Mouse (Mus musculus): ENCODE measurements around the gene Tbc1d20. TPM values are rescaled to one million over a fixed set of nuclear protein-coding genes. Genes with fewer than 3 reads are reported as not detected.

The Tbc1d20 gene
- polyA plus RNA-seq, 1 experiment from 2014 or later: 30.6 TPM

DNA sequence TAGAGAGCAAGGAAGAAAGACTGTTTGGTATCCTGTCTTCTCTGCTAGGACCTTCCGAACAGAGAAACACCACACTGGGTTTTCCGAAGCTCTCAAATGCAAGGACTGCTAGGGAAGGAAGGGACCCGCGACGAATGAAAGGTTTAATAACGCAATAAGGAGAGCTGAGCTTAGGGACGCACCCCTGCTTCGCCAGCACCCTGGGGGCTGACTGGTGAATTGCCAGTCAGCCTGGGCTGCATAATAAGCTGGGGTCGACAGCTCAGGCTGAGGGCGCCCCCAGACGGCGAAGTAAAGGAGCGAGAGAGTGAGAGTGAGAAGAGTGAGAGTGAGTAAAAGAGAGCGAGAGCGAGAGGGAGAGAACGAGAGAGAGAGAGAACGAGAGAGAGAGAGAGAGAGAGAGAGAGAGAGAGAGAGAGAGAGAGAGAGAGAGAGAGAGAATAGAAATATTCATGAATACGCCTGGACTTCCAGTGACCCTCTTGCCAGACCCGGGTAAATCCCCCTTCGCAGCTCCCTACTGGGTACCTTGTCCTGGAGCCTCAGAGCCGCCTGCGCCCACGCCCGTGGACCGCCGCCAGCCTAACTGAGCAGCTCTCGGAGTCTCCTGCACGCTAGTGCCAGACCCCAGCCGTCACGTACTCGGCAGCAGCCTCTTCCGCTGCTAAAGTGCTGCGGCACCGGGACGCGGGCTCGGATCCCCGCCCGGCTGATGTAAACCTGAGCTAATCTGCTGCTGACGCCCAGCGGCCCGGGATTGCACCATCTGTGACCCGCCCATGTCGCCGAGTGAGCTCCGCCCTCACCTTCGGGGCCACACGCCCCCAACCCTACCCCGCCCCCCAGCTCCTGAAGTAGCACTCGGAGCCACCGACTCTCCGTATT is 49.9 kb downstream of the Tbc1d20 start, which contains the start of gene Trib3:
TSS of gene Trib3 (minus strand) at position 704 of the 885 bp plus-strand sequence.
- Histone ChIP-seq H3K36me3 (ENCODE audit: control insufficient read depth, insufficient read depth, low read length) (no peaks in the 10 kb centered on the region), H3K4me2 (ENCODE audit: low read depth, low read length, severe bottlenecking) (peak within 1 kb of the TSS; percentile 95), H3K27ac (ENCODE audit: low read depth, low read length) (no peak within 1 kb of the TSS), H3K4me3 (ENCODE audit: low read depth, low read length) (peak within 1 kb of the TSS; percentile 50), H3K27me3 (ENCODE audit: control insufficient read depth, insufficient read depth, low read length) (no peaks in the 10 kb centered on the region; the same call in none of the 2 replicates), H3K9ac (ENCODE audit: low read length) (peak within 1 kb of the TSS; percentile 61), H3K9me3 (ENCODE audit: control insufficient read depth, low read length) (no peaks in the 10 kb centered on the region), H3K4me1 (replicated peaks; ENCODE audit: control insufficient read depth, insufficient read depth, low read length) (0 out of 2 replicates have a peak, but pooled peaks cover 6% of the 10 kb centered on the region)
- ATAC-seq (replicated peaks; ENCODE audit: low FRiP score) (peak; percentile 87), DNase-seq (ENCODE audit: low spot score) (peak; percentile 89)
- WGBS: under 1% methylated on average over 51 of the region's 52 CpGs

DNA sequence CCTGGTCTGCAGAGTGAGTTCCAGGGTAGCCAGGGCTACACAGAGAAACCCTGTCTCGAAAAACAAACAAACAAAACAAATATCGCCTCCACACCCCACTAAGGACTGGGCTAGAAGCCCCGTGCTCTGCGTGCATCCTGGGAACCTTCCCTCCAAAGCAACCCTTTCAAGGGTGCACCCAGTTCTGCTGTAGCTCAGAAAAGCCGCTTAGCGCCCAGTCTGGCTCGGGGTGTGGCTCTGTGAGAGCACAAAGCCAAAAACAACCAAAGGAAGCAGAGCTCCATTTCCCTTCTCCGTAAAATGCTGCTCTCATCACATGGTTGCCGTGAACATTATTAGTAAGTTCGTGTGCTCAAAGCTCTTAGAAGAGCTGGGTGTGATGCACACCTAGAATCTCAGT is 50.7 kb downstream of the Tbc1d20 start:
- no peak overlapping the region for H3K27ac ChIP-seq (ENCODE audit: low read depth, low read length)
- DNase-seq (ENCODE audit: low spot score) (peak; percentile 55), ATAC-seq (replicated peaks; ENCODE audit: low FRiP score) (no peak)
- H3K4me2 ChIP-seq (ENCODE audit: low read depth, low read length, severe bottlenecking): peak overlapping the region; percentile 95
- no peaks in the 10 kb centered on the region for H3K9me3 ChIP-seq (ENCODE audit: control insufficient read depth, low read length)
- no peaks in the 10 kb centered on the region; the same call in none of the 2 replicates for H3K27me3 ChIP-seq (ENCODE audit: control insufficient read depth, insufficient read depth, low read length)
- no peaks in the 10 kb centered on the region for H3K36me3 ChIP-seq (ENCODE audit: control insufficient read depth, insufficient read depth, low read length)
- H3K9ac ChIP-seq (ENCODE audit: low read length): peak overlapping the region; percentile 61
- peak overlapping the region; percentile 50 for H3K4me3 ChIP-seq (ENCODE audit: low read depth, low read length)
- H3K4me1 ChIP-seq (replicated peaks; ENCODE audit: control insufficient read depth, insufficient read depth, low read length): 0 out of 2 replicates have a peak, but pooled peaks cover 6% of the 10 kb centered on the region
- WGBS: 11% methylated on average over 10 of the region's 10 CpGs

DNA sequence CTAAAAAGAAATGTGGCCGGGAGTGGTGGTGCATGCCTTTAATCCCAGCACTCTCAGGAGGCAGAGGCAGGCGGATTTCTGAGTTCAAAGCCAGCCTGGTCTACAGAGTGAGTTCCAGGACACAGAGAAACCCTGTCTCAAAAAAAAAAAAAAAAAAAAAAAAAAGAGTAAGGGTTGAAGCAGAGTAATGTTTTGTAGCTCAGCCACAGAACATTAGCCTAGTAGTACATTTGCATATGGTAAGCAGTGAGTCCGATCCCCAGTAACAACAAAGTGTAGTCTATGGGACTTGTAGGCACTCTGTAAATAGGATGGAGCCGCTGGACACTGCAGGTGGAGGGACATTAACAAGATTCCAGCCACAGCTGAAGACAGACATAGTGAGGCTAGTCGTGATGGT is 51.3 kb downstream of the Tbc1d20 start:
- H3K27ac ChIP-seq (ENCODE audit: low read depth, low read length): no peak overlapping the region
- H3K9me3 ChIP-seq (ENCODE audit: control insufficient read depth, low read length): no peaks in the 10 kb centered on the region
- WGBS: 67% methylated on average over 5 of the region's 5 CpGs
- no peaks in the 10 kb centered on the region for H3K36me3 ChIP-seq (ENCODE audit: control insufficient read depth, insufficient read depth, low read length)
- ATAC-seq (replicated peaks; ENCODE audit: low FRiP score) (no peak), DNase-seq (ENCODE audit: low spot score) (no peak)
- no peak overlapping the region for H3K4me2 ChIP-seq (ENCODE audit: low read depth, low read length, severe bottlenecking)
- H3K4me3 ChIP-seq (ENCODE audit: low read depth, low read length): no peak overlapping the region
- 0 out of 2 replicates have a peak, but pooled peaks cover 6% of the 10 kb centered on the region for H3K4me1 ChIP-seq (replicated peaks; ENCODE audit: control insufficient read depth, insufficient read depth, low read length)
- H3K9ac ChIP-seq (ENCODE audit: low read length): no peak overlapping the region
- no peaks in the 10 kb centered on the region; the same call in none of the 2 replicates for H3K27me3 ChIP-seq (ENCODE audit: control insufficient read depth, insufficient read depth, low read length)

DNA sequence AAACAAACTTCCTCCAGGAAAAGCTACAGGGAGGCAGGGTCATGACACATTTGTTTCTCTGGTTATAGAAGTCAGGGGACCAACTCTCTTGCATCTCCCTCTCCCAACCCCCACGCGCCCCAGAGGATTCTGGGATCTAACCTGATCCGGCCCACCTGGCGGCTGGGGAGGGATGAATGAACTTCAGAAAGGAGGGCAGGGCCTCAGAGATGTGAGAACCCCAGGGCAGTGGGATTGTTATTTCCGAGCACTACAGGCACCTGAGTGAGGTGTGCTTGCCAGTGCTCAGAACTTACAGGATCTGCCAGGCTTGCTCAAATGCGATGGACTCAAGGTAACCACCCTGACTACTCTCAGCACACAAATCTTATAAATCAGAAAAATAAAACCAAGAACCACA is 51.8 kb downstream of the Tbc1d20 start:
- Histone ChIP-seq H3K9me3 (ENCODE audit: control insufficient read depth, low read length) (no peaks in the 10 kb centered on the region), H3K4me3 (ENCODE audit: low read depth, low read length) (no peak overlapping the region), H3K36me3 (ENCODE audit: control insufficient read depth, insufficient read depth, low read length) (no peaks in the 10 kb centered on the region), H3K4me1 (replicated peaks; ENCODE audit: control insufficient read depth, insufficient read depth, low read length) (0 out of 2 replicates have a peak, but pooled peaks cover 6% of the 10 kb centered on the region), H3K27me3 (ENCODE audit: control insufficient read depth, insufficient read depth, low read length) (no peaks in the 10 kb centered on the region; the same call in none of the 2 replicates), H3K9ac (ENCODE audit: low read length) (no peak overlapping the region), H3K27ac (ENCODE audit: low read depth, low read length) (no peak overlapping the region), H3K4me2 (ENCODE audit: low read depth, low read length, severe bottlenecking) (no peak overlapping the region)
- DNase-seq (ENCODE audit: low spot score) (no peak), ATAC-seq (replicated peaks; ENCODE audit: low FRiP score) (no peak)
- WGBS: 54% methylated on average over 6 of the region's 6 CpGs

DNA sequence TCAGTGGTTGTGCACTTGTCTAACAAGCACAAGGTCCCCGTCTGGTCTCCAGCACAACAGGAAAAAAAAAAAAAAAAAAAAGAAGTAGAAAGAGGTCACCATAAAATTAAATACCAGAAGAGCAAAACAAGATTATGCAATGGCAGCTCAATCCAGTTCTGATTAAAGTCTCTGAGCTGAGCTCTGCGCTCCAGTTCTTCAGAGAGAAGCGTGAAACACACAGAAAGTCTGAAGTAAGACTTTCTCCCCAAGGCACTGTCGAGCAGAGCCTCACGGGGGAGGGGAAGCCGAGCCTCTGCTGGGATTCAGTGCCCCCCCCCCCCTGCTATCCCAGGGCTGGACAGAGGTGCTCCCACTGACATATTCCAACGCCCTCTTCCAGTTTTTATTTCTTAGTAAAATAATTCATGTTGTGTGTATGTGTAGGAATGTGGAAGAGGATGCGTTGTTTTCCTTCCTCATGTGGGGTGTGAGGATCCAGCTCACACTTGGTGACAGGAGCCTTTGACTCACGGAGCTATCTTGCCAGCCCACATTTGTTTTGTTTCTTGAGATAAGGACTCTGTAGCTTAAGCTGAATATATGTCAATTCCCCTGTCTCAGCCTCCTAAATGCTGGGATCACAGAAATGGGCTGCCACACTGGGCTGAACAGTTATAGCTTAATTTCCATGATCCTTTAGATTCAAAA is 53.3 kb downstream of the Tbc1d20 start:
- 47% methylated on average over 9 of the region's 9 CpGs for WGBS
- no peak for ATAC-seq (replicated peaks; ENCODE audit: low FRiP score)
- H3K9me3 ChIP-seq (ENCODE audit: control insufficient read depth, low read length): no peaks in the 10 kb centered on the region
- no peak overlapping the region for H3K9ac ChIP-seq (ENCODE audit: low read length)
- no peak overlapping the region for H3K4me2 ChIP-seq (ENCODE audit: low read depth, low read length, severe bottlenecking)
- no peaks in the 10 kb centered on the region; the same call in none of the 2 replicates for H3K27me3 ChIP-seq (ENCODE audit: control insufficient read depth, insufficient read depth, low read length)
- DNase-seq (ENCODE audit: low spot score): no peak
- no peak overlapping the region for H3K4me3 ChIP-seq (ENCODE audit: low read depth, low read length)
- H3K27ac ChIP-seq (ENCODE audit: low read depth, low read length): no peak overlapping the region
- 0 out of 2 replicates have a peak, but pooled peaks cover 6% of the 10 kb centered on the region for H3K4me1 ChIP-seq (replicated peaks; ENCODE audit: control insufficient read depth, insufficient read depth, low read length)
- H3K36me3 ChIP-seq (ENCODE audit: control insufficient read depth, insufficient read depth, low read length): no peaks in the 10 kb centered on the region

DNA sequence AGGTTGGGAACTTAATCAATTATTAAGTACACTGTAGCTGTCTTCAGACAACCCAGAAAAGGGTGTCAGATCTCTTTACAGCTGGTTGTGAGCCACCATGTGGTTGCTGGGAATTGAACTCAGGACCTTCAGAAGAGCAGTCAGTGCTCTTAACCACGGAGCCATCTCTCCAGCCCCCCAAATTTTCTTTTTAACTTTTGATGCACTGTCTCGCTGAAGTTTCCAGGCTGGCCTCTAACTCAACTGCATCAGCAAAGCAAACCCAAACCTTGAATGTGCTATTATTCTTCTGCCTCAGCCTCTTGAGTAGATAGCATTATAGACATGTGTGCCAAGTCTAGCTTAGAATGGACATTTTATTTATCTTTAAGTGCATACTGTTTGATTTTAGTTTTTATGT is 54.1 kb downstream of the Tbc1d20 start:
- no peaks in the 10 kb centered on the region for H3K9me3 ChIP-seq (ENCODE audit: control insufficient read depth, low read length)
- H3K9ac ChIP-seq (ENCODE audit: low read length): no peak overlapping the region
- H3K27ac ChIP-seq (ENCODE audit: low read depth, low read length): no peak overlapping the region
- no peak for DNase-seq (ENCODE audit: low spot score)
- 77% methylated on average over 2 of the region's 2 CpGs for WGBS
- ATAC-seq (replicated peaks; ENCODE audit: low FRiP score): no peak
- H3K36me3 ChIP-seq (ENCODE audit: control insufficient read depth, insufficient read depth, low read length): no peaks in the 10 kb centered on the region
- no peaks in the 10 kb centered on the region; the same call in none of the 2 replicates for H3K27me3 ChIP-seq (ENCODE audit: control insufficient read depth, insufficient read depth, low read length)
- H3K4me3 ChIP-seq (ENCODE audit: low read depth, low read length): no peak overlapping the region
- 0 out of 2 replicates have a peak, but pooled peaks cover 6% of the 10 kb centered on the region for H3K4me1 ChIP-seq (replicated peaks; ENCODE audit: control insufficient read depth, insufficient read depth, low read length)
- H3K4me2 ChIP-seq (ENCODE audit: low read depth, low read length, severe bottlenecking): no peak overlapping the region

DNA sequence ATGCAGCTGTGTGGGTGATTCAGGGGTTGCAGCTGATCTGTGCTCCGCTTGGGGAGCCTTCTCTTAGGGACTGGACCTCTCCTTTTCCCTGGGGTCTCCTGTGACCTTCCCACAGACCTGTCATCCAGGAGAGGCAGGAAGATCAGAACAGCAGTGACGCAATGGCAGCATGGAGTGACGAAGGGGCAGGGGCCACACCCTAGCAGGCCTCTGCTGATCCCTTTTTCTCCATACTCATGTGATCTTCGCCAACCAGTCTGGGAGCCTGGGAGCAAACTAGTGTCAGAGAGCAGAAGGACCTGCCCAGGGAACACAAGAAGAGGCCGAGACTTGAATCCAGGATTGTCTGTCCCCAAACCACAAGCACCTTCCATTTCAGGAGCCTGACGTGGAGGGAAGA is 55.6 kb downstream of the Tbc1d20 start:
- WGBS: 87% methylated on average over 6 of the region's 6 CpGs
- Histone ChIP-seq H3K9ac (ENCODE audit: low read length) (no peak overlapping the region), H3K27me3 (ENCODE audit: control insufficient read depth, insufficient read depth, low read length) (no peaks in the 10 kb centered on the region; the same call in 1 of the 2 replicates), H3K4me1 (replicated peaks; ENCODE audit: control insufficient read depth, insufficient read depth, low read length) (0 out of 2 replicates have a peak, but pooled peaks cover 3% of the 10 kb centered on the region), H3K27ac (ENCODE audit: low read depth, low read length) (no peak overlapping the region), H3K4me2 (ENCODE audit: low read depth, low read length, severe bottlenecking) (no peak overlapping the region), H3K4me3 (ENCODE audit: low read depth, low read length) (no peak overlapping the region), H3K9me3 (ENCODE audit: control insufficient read depth, low read length) (no peaks in the 10 kb centered on the region), H3K36me3 (ENCODE audit: control insufficient read depth, insufficient read depth, low read length) (no peaks in the 10 kb centered on the region)
- ATAC-seq (replicated peaks; ENCODE audit: low FRiP score) (no peak), DNase-seq (ENCODE audit: low spot score) (no peak)

DNA sequence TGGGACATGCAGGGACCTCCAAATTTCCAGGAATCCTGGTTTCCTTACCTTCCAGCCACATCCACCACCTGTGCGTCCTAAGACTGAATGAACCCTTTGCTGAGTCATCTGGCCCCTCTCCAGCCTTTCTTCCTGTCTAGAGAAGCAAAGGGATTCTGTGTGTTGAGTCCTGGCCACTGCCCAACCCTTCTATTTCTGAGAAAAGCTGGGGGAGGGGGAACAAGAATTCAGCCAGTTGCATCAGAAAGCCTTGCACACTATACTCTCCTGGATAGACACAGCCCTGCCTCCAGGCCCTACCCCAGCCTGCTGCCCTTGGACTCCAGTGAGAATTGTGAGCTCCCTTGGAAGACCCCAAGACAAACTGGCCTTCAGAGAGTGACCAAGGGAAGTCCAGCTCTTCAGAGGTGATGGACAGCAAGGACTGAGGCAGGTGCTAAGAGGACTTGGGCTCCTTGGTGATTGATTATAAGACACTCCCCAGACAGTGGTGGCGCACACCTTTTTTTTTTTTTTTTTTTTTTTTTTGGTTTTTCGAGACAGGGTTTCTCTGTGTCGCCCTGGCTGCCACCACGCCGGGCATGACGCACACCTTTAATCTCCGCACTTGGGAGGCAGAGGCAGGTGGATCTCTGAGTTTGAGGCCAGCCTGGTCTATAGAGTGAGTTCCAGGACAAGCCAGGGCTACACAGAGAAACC is 56.4 kb downstream of the Tbc1d20 start:
- H3K9ac ChIP-seq (ENCODE audit: low read length): no peak overlapping the region
- no peaks in the 10 kb centered on the region for H3K27me3 ChIP-seq (ENCODE audit: control insufficient read depth, insufficient read depth, low read length)
- no peak overlapping the region for H3K4me3 ChIP-seq (ENCODE audit: low read depth, low read length)
- no peaks in the 10 kb centered on the region for H3K36me3 ChIP-seq (ENCODE audit: control insufficient read depth, insufficient read depth, low read length)
- WGBS: 94% methylated on average over 8 of the region's 8 CpGs
- ATAC-seq (replicated peaks; ENCODE audit: low FRiP score): no peak
- no peaks in the 10 kb centered on the region for H3K4me1 ChIP-seq (replicated peaks; ENCODE audit: control insufficient read depth, insufficient read depth, low read length)
- no peak overlapping the region for H3K4me2 ChIP-seq (ENCODE audit: low read depth, low read length, severe bottlenecking)
- H3K9me3 ChIP-seq (ENCODE audit: control insufficient read depth, low read length): no peaks in the 10 kb centered on the region
- no peak overlapping the region for H3K27ac ChIP-seq (ENCODE audit: low read depth, low read length)
- DNase-seq (ENCODE audit: low spot score): no peak

All from forebrain, embryonic 11.5 days (tissue).